Mouse (Mus musculus) testis, adult 2 months (tissue): Measurements from ENCODE around the gene Entpd7. TPM values are rescaled to one million over a fixed set of nuclear protein-coding genes. Genes with fewer than 3 reads are reported as not detected.
A peak's percentile ranks its signal among the peaks of the same experiment; 100 is the strongest.

Source experiments
- H3K27ac ChIP-seq: fragments of 200-500 bp; 2 replicates; pipeline ENCODE4 v1.5.1; 2012; ENCODE audit warnings: low read depth, low read length; ENCODE audit not compliant: control insufficient read depth, insufficient read depth
- H3K27me3 ChIP-seq: fragments of 200-500 bp; 2 replicates; pipeline ENCODE4 v1.6.1; 2012; ENCODE audit warnings: mild to moderate bottlenecking, low read length, moderate library complexity; ENCODE audit not compliant: control insufficient read depth, insufficient read depth
- H3K36me3 ChIP-seq: fragments of 200-500 bp; 2 replicates; pipeline ENCODE4 v1.6.1; 2012; ENCODE audit warnings: mild to moderate bottlenecking, low read length; ENCODE audit not compliant: control insufficient read depth, insufficient read depth
- H3K4me1 ChIP-seq: fragments of 200-500 bp; 2 replicates; pipeline ENCODE4 v1.6.1; 2012; ENCODE audit warnings: low read length; ENCODE audit not compliant: control insufficient read depth, insufficient read depth
- H3K4me3 ChIP-seq: fragments of 200-500 bp; 2 replicates; pipeline ENCODE4 v1.5.1; 2012; ENCODE audit warnings: low read depth, mild to moderate bottlenecking, low read length, moderate library complexity, mixed read lengths; ENCODE audit not compliant: control insufficient read depth
- CTCF ChIP-seq: fragments of 200-500 bp; IDR thresholded peaks from 2 replicates; pipeline ENCODE4 v1.5.1; 2012; ENCODE audit warnings: low read depth, mild to moderate bottlenecking, inconsistent platforms, low read length, moderate library complexity; ENCODE audit not compliant: control insufficient read depth, insufficient read depth, insufficient replicate concordance
- POLR2A ChIP-seq: fragments of 200-500 bp; IDR thresholded peaks from 2 replicates; pipeline ENCODE4 v1.6.1; 2012; ENCODE audit warnings: low read depth, mild to moderate bottlenecking, inconsistent platforms, low read length, moderate library complexity; ENCODE audit not compliant: control insufficient read depth
- polyA plus RNA-seq: library from polyadenylated mRNA; depleted of rRNA; stranded (reverse); fragments of >200 nt; gene quantifications from 2 replicates; pipeline ENCODE4 v1.2.3, GENCODE M21; 2012

Entpd7 gene
- polyA plus RNA-seq, 1 experiment, result 1.5 TPM

DNA sequence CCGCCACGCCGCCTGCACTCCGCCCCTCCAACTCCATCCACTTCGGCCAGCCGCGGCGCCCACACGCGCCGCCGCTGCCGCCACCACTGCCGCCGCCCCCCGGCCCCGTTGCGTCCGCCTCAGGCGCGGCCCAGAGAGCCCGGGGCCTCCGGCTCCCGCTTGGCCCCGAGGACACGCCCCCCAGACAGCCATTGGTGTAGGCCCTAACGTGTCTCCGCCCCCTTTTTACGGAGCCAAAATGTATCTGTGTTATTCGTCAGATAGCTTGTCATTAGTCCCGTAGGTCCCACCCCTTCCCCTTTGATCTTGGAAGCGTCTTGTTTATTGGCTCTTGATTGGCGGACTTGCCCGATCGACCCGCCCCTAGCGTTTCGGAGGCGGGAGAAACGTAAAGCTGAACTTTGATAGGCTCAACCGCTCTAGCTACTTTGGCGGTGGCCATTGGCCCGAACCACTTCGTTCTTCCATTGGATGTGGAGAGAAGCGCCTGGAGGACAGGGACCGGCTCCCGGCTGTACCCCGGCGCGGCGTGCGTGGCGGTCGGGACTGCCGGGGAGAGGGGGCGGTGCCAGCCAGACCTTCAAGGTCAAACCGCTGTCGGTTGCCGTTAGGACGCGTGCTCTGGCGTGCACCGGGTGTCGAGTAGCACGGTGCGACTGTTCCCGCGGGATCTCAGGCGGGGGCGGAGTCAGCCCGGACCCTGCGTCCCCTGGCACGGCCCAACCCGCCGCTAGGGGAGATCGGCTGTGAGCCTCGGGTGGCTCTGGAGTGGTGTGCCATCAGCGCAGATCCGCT, 14.5 kb upstream of the Entpd7 start, which contains the start of gene Slc25a28:
Gene Slc25a28, minus strand, starts transcription at position 152 of the 795 bp plus-strand sequence.
- peak within 1 kb of the TSS; percentile 86 for H3K4me3 ChIP-seq
- peak; percentile 87 for TF ChIP-seq POLR2A
- peak; percentile 39; the same call in 1 of the 2 replicates for TF ChIP-seq CTCF
- no peaks in the 10 kb centered on the region for H3K27me3 ChIP-seq
- H3K4me1 ChIP-seq, result peaks cover 17% of the 10 kb centered on the region
- H3K36me3 ChIP-seq, result no peaks in the 10 kb centered on the region
- H3K27ac ChIP-seq, result peak within 1 kb of the TSS; percentile 94

DNA sequence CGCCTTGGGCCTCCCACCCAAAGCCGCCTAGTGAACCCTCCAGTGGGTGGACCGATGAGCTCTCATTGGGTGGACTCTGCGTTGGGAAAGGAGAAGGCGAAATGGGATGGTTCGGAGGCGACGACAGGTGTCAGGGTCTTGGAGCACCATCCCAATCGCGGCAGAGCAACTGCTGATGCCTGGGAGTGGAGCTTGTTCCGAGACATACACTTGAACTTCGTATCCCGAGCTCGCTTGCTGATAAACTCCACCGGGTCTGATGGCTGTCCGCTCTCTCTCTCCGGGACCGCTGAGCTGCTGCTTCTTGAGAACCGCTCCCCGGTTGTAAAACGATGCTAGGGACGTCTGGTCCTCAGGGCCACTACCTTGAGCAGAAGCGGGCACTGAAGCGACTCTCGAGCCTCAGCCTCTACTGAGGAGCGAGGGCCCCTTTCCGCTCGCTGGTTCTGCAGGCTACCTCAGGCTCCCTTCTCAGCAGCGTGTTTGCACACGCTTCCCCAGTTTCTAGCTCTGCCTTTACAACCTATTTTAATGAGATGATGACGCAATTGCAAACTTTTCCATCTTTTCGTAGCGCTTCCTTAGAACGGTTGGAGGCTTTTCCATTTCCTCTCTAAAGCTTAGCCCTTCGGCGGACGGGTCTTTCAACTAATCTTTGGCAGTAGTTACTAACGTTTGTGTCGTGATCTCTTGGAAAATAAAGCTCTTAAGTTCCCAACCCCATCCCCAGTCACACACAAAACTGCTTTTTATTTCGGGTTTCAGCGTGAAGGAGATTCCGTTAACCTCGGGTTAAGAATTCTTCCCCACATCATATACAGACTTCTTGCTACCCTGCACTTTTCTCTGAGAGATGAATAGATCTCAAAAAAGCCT, 13.7 kb upstream of the Entpd7 start:
- Histone ChIP-seq H3K4me1 (peaks cover 17% of the 10 kb centered on the region), H3K36me3 (no peaks in the 10 kb centered on the region), H3K4me3 (peak overlapping the region; percentile 86), H3K27ac (peak overlapping the region; percentile 94), H3K27me3 (no peaks in the 10 kb centered on the region)
- TF ChIP-seq POLR2A (no peak), CTCF (no peak)

GRCm38 (mm10) chr19:43678467-43679003, 10.9 kb upstream of the Entpd7 start:
- Histone ChIP-seq H3K4me1 (peaks cover 10% of the 10 kb centered on the region), H3K27ac (no peak overlapping the region), H3K27me3 (no peaks in the 10 kb centered on the region), H3K36me3 (no peaks in the 10 kb centered on the region), H3K4me3 (no peak overlapping the region)
- no peak for TF ChIP-seq CTCF

- TF ChIP-seq POLR2A (no peak), CTCF (no peak)
- Histone ChIP-seq H3K4me3 (no peak overlapping the region), H3K4me1 (peaks cover 6% of the 10 kb centered on the region; the same call in 1 of the 2 replicates), H3K36me3 (no peaks in the 10 kb centered on the region), H3K27ac (no peak overlapping the region), H3K27me3 (no peaks in the 10 kb centered on the region)
Observed at GRCm38 (mm10) chr19:43679474-43679981, 9.9 kb upstream of the Entpd7 start.

DNA sequence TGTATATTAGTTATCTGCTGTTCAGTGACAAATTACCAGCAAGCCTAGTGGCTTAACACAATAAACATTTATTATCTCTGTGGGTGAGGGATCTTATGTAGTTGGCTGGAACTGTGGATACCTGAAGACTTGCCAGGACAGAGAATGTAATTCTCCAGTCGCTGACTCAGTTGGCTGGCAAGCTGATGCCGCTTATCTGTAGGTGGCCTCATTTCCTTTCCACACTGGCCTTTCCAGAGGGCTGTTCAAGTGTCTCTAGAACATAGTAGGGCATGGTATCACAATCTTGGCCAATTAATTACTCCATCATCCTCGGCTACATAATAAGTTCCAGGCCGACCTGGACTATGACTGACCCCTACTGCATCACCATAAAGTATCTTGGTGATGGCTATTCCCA, 7.9 kb upstream of the Entpd7 start:
- 0 out of 2 replicates have a peak, but pooled peaks cover 2% of the 10 kb centered on the region for H3K4me1 ChIP-seq
- no peak overlapping the region for H3K4me3 ChIP-seq
- TF ChIP-seq POLR2A, result no peak
- no peak for TF ChIP-seq CTCF
- no peaks in the 10 kb centered on the region for H3K36me3 ChIP-seq
- no peaks in the 10 kb centered on the region for H3K27me3 ChIP-seq
- no peak overlapping the region for H3K27ac ChIP-seq

DNA sequence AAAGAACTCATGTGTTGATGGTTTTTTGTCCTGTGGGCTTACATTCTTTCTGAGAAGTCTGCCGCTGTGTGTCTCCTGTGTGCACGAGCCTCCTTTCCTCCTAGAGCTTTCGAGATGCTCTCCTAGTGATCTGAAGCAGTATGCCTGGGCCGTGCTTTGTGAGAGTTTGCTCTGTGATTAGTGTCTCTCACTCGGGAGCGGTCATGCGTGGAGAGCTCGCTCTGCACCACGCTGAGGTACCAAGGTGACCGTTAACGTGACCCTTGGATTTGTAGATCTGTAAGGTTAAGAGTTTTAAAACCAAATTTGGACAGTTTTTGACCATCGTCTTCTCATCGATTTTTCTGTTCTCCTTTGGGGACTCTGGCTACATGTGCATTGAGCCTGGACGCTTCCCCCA, 3.3 kb downstream of the Entpd7 start:
- Histone ChIP-seq H3K27me3 (no peaks in the 10 kb centered on the region), H3K4me3 (no peak overlapping the region), H3K36me3 (no peaks in the 10 kb centered on the region), H3K27ac (no peak overlapping the region), H3K4me1 (peaks cover 7% of the 10 kb centered on the region)
- TF ChIP-seq CTCF, result no peak

DNA sequence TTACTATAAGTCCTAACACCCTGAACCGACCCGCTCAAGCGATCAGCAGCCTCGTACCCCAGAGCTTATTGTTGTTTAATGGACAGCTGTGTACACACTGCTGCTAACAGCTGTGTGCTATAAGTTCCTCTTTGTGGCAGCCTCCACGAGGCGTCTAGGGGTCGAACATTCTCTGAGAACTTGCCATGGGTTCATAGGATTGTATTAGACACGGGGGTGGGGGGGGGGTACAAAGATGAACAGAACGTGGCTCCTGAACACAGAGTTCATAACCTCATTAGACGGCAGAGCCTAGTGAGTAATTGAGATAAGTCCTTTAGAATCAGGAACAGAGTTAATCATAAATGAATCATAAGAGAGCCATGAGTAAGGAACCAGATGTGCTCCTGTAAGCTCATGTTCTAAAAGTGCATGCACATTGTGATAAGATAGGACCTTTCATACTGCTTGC, 6.1 kb downstream of the Entpd7 start:
- no peak for TF ChIP-seq CTCF
- no peak for TF ChIP-seq POLR2A
- Histone ChIP-seq H3K27me3 (no peaks in the 10 kb centered on the region), H3K4me1 (no peaks in the 10 kb centered on the region), H3K27ac (no peak overlapping the region), H3K36me3 (no peaks in the 10 kb centered on the region), H3K4me3 (no peak overlapping the region)
